Mouse (Mus musculus) embryonic facial prominence, embryonic 14.5 days (tissue): Measurements from ENCODE around the gene Lekr1. TPM values are rescaled to one million over a fixed set of nuclear protein-coding genes. Genes with fewer than 3 reads are reported as not detected.

Experiments used
- ATAC-seq: fragments of 200-750 bp; cut with Nextera tagmentation; 2 replicates; pipeline ENCODE4 v1.8.0; 2017; ENCODE audit warnings: low read depth, moderate number of reproducible peaks, moderate TSS enrichment
- DNase-seq: peaks from one replicate; pipeline ENCODE4 v3.0.0-alpha.2; 2015; ENCODE audit warnings: low spot score
- H3K27ac ChIP-seq: fragments of 300-500 bp; sonication (generic); replicated peaks from 2 replicates; pipeline ENCODE4 v1.5.1; 2014; ENCODE audit warnings: low read depth, mild to moderate bottlenecking, low read length, moderate library complexity
- H3K27me3 ChIP-seq: fragments of 300-500 bp; sonication (generic); replicated peaks from 2 replicates; pipeline ENCODE4 v1.6.1; 2014; ENCODE audit warnings: low read length; ENCODE audit not compliant: control insufficient read depth, insufficient read depth
- H3K36me3 ChIP-seq: fragments of 300-500 bp; sonication (generic); 2 replicates; pipeline ENCODE4 v1.6.1; 2014; ENCODE audit warnings: low read length, mixed read lengths; ENCODE audit not compliant: control insufficient read depth, insufficient read depth
- H3K4me1 ChIP-seq: fragments of 300-500 bp; sonication (generic); 2 replicates; pipeline ENCODE4 v1.6.1; 2014; ENCODE audit warnings: antibody characterized with exemption, low read length; ENCODE audit not compliant: control insufficient read depth, insufficient read depth
- H3K4me2 ChIP-seq: fragments of 300-500 bp; sonication (generic); 2 replicates; pipeline ENCODE4 v1.6.1; 2014; ENCODE audit warnings: low read depth, mild to moderate bottlenecking, low read length, moderate library complexity, mixed read lengths
- H3K4me3 ChIP-seq: fragments of 300-500 bp; sonication (generic); 2 replicates; pipeline ENCODE4 v1.5.1; 2014; ENCODE audit warnings: low read depth, mild to moderate bottlenecking, low read length
- H3K9ac ChIP-seq: fragments of 300-500 bp; sonication (generic); 2 replicates; pipeline ENCODE4 v1.6.1; 2014; ENCODE audit warnings: low read depth, mild to moderate bottlenecking, low read length, moderate library complexity, mixed read lengths
- H3K9me3 ChIP-seq: fragments of 300-500 bp; sonication (generic); 2 replicates; pipeline ENCODE4 v1.6.1; 2016; ENCODE audit warnings: low read length; ENCODE audit not compliant: control insufficient read depth
- WGBS: fragments of 180-500 bp; shearing (Covaris S2); extraction: QIAGEN DNeasy Blood & Tissue Kit; methylation state at CpG from one replicate; pipeline ENCODE4 v1.1.7; 2014; 5-methylcytosine and 5-hydroxymethylcytosine counted together
- polyA plus RNA-seq: library from polyadenylated mRNA; unstranded; fragments of >200 nt; fragmentation: Nextera tagmentation; extraction: Ambion mirVana; gene quantifications from 2 replicates; pipeline ENCODE4 v1.2.1, GENCODE M21; 2014

Gene Lekr1
- polyA plus RNA-seq, 1 experiment from 2014 or later, result 8.9 TPM

DNA sequence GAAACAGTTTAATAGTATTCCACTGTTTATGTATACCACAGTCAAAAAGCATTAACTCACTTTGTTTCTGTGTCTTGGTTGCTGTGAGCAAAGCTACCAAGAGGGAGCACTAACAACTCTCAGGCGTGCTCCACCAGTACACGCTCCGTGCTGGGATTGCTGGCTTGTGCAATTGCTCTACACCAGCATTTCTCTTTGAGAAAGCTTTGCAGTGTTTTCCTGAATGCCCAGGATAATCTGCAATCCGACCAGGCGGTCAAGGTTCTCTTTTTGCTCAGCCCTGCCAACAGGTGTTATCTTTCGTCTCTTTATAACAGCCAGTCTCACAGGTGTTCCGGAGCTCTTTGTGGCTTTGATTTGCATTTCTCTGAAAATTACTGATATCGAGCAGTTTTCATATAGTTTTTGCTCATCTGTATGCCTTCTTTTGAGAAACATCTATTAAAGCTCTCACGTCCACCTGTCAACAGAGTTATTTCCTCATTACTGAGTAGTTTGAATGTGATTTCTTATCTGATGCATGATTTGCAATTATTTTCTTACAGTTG lies 36.4 kb upstream of the Lekr1 start:
- H3K27me3 ChIP-seq, result no peaks in the 10 kb centered on the region
- ATAC-seq (peak; percentile 43; the same call in 1 of the 2 replicates), DNase-seq (peak; percentile 16)
- H3K4me2 ChIP-seq, result no peak overlapping the region
- H3K4me1 ChIP-seq, result peaks cover 11% of the 10 kb centered on the region; the same call in 1 of the 2 replicates
- 75% methylated on average over 9 of the region's 9 CpGs for WGBS
- H3K9me3 ChIP-seq, result no peaks in the 10 kb centered on the region
- no peak overlapping the region for H3K4me3 ChIP-seq
- no peaks in the 10 kb centered on the region for H3K36me3 ChIP-seq
- no peak overlapping the region for H3K27ac ChIP-seq
- H3K9ac ChIP-seq, result no peak overlapping the region

DNA sequence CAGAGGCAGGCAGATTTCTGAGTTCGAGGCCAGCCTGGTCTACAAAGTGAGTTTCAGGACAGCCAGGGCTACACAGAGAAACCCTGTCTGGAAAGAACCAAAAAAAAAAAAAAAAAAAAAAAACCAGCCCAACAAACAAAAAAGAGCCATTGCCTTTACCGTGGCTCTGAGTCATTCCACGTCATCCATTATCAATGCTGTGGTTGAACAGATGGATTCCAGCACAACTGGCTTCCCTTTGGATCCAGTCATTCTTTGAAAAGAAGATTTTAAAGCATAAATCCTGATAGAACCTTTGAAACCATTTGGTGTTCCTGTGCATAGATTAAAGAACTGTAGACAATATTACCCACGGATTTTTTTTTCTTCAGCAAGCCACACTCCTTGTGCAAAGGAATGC lies 32.4 kb upstream of the Lekr1 start:
- H3K9ac ChIP-seq, result no peak overlapping the region
- DNase-seq (no peak), ATAC-seq (no peak)
- no peaks in the 10 kb centered on the region for H3K36me3 ChIP-seq
- H3K4me1 ChIP-seq, result peaks cover 3% of the 10 kb centered on the region; the same call in 1 of the 2 replicates
- WGBS, result 47% methylated on average over 4 of the region's 4 CpGs
- no peaks in the 10 kb centered on the region for H3K27me3 ChIP-seq
- no peak overlapping the region for H3K4me2 ChIP-seq
- H3K4me3 ChIP-seq, result no peak overlapping the region
- no peaks in the 10 kb centered on the region for H3K9me3 ChIP-seq
- no peak overlapping the region for H3K27ac ChIP-seq

DNA sequence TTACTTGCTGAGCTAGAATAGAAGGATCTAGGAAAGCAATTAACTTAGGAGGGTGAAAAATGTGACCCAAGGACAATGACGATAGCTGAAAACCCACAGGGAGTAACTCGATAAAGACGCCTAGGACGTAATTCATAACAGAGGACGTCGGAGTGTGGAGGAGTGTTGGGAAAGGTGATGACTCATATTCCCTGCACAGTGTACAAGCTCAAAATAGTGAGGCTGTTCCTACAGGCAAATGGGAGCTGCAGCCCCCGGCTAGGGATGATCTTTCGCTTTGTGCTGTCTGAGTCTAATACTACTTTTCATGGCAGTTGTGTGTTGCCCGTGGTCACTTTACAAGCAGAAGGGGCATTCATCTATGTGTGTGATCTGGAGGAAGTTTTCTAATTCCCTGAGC lies 30.0 kb upstream of the Lekr1 start:
- H3K4me2 ChIP-seq, result no peak overlapping the region
- WGBS, result 26% methylated on average over 9 of the region's 9 CpGs
- no peaks in the 10 kb centered on the region for H3K36me3 ChIP-seq
- peaks cover 6% of the 10 kb centered on the region for H3K4me1 ChIP-seq
- no peak for ATAC-seq
- DNase-seq, result peak; percentile 20
- H3K9me3 ChIP-seq, result no peaks in the 10 kb centered on the region
- H3K27ac ChIP-seq, result no peak overlapping the region
- no peak overlapping the region for H3K9ac ChIP-seq
- H3K4me3 ChIP-seq, result no peak overlapping the region
- H3K27me3 ChIP-seq, result no peaks in the 10 kb centered on the region

DNA sequence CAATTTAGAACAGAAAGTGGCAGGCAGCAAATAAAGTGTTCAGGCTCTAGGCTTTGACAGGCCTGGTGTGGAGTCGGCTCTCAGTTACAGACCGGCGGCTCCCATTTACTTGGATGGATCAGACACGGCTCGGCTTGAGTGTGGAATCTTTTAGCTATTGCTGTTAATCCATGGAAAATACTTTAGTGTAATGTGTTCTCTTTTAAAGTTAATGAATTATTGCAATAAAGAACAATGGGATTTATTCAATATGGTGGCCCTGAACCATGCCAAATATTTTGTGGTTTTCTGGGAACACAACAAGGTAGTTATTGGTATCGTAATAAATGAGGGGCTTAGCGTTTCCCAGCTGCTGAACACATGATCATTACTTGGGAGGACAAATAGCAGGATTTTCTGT lies 28.7 kb upstream of the Lekr1 start:
- Histone ChIP-seq H3K36me3 (no peaks in the 10 kb centered on the region), H3K4me3 (no peak overlapping the region), H3K9ac (no peak overlapping the region), H3K4me2 (no peak overlapping the region), H3K27ac (no peak overlapping the region), H3K27me3 (no peaks in the 10 kb centered on the region), H3K4me1 (peaks cover 6% of the 10 kb centered on the region), H3K9me3 (no peaks in the 10 kb centered on the region)
- 44% methylated on average over 7 of the region's 7 CpGs for whole genome bisulfite sequencing
- ATAC-seq, result no peak
- peak; percentile 36 for DNase-seq

DNA sequence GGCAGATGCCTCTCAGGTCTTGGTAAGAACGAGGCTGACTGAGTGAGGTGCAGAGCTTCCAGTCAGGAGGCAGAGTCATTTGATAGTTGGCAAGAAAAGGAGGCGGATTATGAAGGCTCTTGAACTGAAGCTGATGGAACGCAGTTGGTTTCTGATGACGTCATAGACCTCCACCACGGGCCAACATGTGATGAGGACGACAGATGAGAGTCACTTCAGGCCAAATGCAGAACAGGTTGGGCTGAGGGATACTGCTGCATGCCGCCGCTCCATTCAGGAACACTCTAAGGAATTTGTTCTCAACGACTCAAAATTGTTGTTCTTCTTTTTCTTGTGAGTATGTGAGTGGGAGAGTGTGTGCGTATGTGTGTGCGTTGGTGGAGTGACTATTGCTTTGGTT lies 27.1 kb upstream of the Lekr1 start:
- H3K9me3 ChIP-seq, result no peaks in the 10 kb centered on the region
- H3K27ac ChIP-seq, result no peak overlapping the region
- H3K36me3 ChIP-seq, result no peaks in the 10 kb centered on the region
- ATAC-seq, result no peak
- 74% methylated on average over 11 of the region's 11 CpGs for WGBS
- peaks cover 6% of the 10 kb centered on the region for H3K4me1 ChIP-seq
- H3K4me3 ChIP-seq, result no peak overlapping the region
- no peak overlapping the region for H3K4me2 ChIP-seq
- peak; percentile 53 for DNase-seq
- no peaks in the 10 kb centered on the region for H3K27me3 ChIP-seq
- no peak overlapping the region for H3K9ac ChIP-seq

DNA sequence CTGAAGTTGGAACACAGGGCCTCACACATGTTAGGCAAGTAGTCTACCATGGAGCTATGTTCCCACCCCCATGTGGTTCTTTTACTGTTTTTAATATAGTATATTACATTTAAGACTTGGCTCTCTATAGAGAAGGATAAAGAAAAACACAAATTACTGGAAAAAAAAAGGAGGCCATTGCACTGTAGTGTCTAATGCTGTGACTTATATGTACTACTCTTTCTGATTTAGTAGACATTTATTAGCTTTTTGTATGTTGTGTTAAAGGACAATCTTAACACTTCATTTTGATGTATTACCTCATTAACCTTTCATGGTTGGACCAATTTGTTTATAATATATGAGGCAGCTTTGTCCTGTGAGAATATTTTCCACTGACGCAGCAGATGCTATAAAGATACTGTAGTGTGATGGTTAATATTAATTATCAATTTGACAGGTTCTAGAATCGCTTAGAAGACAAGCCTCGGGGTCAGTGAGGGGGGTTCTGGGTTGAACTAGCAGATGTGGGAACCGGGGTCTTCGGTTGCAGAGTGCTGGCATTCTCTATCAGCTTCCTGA lies 26.5 kb upstream of the Lekr1 start:
- no peak overlapping the region for H3K4me3 ChIP-seq
- ATAC-seq (no peak), DNase-seq (no peak)
- 82% methylated on average over 5 of the region's 5 CpGs for WGBS
- no peaks in the 10 kb centered on the region for H3K27me3 ChIP-seq
- no peak overlapping the region for H3K9ac ChIP-seq
- no peak overlapping the region for H3K27ac ChIP-seq
- H3K36me3 ChIP-seq, result no peaks in the 10 kb centered on the region
- no peak overlapping the region for H3K4me2 ChIP-seq
- peaks cover 6% of the 10 kb centered on the region for H3K4me1 ChIP-seq
- no peaks in the 10 kb centered on the region for H3K9me3 ChIP-seq

DNA sequence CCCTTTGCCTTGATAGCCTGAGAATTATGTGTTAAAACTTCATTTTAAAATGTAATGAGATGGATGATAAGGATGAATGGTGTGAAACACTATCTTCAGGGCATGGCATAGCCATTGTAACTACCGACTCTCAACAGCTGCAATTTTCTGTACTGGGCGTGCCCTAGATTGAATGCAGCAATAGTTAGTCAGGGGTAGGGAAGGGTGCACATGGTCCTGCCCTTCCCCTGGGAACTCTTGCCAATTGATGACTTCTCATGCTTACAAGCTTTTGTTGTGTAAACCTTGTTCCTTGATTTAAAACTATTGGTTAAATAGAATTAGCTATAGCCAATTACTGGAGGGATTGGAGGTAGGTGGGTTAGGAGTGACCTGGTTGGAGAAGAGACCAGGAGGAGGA lies 23.1 kb upstream of the Lekr1 start:
- Histone ChIP-seq H3K9me3 (no peaks in the 10 kb centered on the region), H3K4me3 (no peak overlapping the region), H3K4me2 (no peak overlapping the region), H3K4me1 (peaks cover 3% of the 10 kb centered on the region; the same call in 1 of the 2 replicates), H3K27me3 (no peaks in the 10 kb centered on the region), H3K36me3 (no peaks in the 10 kb centered on the region), H3K27ac (no peak overlapping the region), H3K9ac (no peak overlapping the region)
- 69% methylated on average over 2 of the region's 2 CpGs for WGBS
- DNase-seq, result no peak
- ATAC-seq, result no peak

DNA sequence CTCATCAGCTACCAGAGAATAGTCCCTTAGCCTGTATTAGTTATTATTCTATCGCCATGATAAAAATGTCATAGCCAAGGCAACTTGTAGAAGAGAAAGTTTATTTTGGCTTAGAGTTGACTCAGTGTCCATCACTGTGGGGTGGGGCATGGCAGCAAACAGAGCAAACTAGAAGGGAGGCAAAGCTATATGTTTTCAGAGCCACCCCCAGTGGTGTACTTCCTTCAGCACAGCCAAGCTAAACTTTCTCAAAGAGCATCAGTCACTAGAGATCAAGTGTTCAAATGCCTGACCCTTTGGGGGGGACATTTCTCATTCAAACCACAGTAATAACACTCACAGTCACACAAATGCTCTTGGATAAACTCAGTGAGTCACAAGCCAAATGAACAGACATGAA lies 22.4 kb upstream of the Lekr1 start:
- Histone ChIP-seq H3K4me3 (no peak overlapping the region), H3K27ac (no peak overlapping the region), H3K36me3 (no peaks in the 10 kb centered on the region), H3K4me2 (no peak overlapping the region), H3K9ac (no peak overlapping the region), H3K27me3 (no peaks in the 10 kb centered on the region), H3K9me3 (no peaks in the 10 kb centered on the region), H3K4me1 (peaks cover 3% of the 10 kb centered on the region; the same call in 1 of the 2 replicates)
- 93% methylated on average over 1 of the region's 1 CpGs for WGBS
- ATAC-seq, result no peak
- no peak for DNase-seq

DNA sequence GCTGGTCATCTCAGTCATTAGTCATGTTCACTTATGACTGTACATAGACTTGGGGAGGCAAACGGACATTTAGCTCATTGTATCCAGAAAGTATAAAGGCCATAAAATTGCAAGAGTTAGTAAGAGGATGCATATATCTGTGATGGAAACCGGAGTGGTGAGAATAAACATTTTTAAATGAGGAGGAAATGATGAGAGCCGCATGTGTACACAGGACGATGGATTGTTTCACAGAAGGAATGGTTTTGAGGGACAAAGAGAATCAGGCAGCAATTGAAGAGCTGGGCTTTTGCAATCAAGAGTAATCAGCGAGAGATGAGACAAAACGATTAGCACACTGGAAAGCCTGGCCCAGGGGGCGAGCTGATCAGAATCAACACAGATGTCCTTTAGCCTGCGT lies 18.4 kb upstream of the Lekr1 start:
- DNase-seq (no peak), ATAC-seq (no peak)
- WGBS, result 54% methylated on average over 8 of the region's 8 CpGs

More for the DNA sequence above, 18.4 kb upstream of the Lekr1 start:
- Histone ChIP-seq H3K4me1 (no peaks in the 10 kb centered on the region), H3K27me3 (no peaks in the 10 kb centered on the region), H3K27ac (no peak overlapping the region), H3K4me3 (no peak overlapping the region), H3K4me2 (no peak overlapping the region), H3K36me3 (no peaks in the 10 kb centered on the region), H3K9ac (no peak overlapping the region), H3K9me3 (no peaks in the 10 kb centered on the region)
